Mouse (Mus musculus): ENCODE measurements at regions not wholly inside any gene's neighbourhood (a gene's known extent, or its start where the extent isn't known, plus 50 kb on each side); places are given as distances from the start of the nearest gene placed in this dataset.

DNA sequence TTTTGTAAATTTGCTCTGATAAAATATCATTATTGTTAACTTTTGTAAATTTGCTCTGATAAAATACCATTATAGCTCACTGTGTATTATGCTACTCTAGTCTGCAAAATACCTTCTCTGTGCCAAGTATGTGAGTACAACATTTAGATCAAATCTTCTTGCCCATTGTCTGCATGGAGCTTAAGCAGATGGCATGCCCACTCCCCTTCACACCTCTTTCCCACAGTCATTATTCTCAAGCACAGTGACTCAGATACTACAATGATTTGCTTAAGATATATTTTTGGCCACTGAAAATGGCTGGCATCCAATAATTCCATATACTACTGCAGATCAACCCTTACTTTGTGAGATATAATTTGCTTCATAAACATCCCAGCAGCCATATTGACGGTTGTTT is 533.6 kb upstream of the Cntn4 start:
- peak; percentile 32 to 43 for DNase-seq (ENCODE audit: low spot score in 2 of 2)
